Mouse (Mus musculus): ENCODE results near the gene Ackr4.

Gene Ackr4

GRCm38 (mm10) chr9:104126833-104127232 is at the start of gene Ackr4:
Gene Ackr4, minus strand, starts transcription at chr9:104126933.
- TF ChIP-seq GATA4 (IDR thresholded peaks at IDR 0.05; ENCODE audit: insufficient replicate concordance, low read length): no peak

- TF ChIP-seq GATA4 (IDR thresholded peaks at IDR 0.05; ENCODE audit: insufficient replicate concordance, low read length): no peak
Measured at GRCm38 (mm10) chr9:104172342-104172741, 45.6 kb upstream of the Ackr4 start.

- no peak for TF ChIP-seq GATA4 (IDR thresholded peaks at IDR 0.05; ENCODE audit: insufficient replicate concordance, low read length)
Measured at GRCm38 (mm10) chr9:104171651-104172050, 44.9 kb upstream of the Ackr4 start.

- TF ChIP-seq GATA4 (IDR thresholded peaks at IDR 0.05; ENCODE audit: insufficient replicate concordance, low read length): no peak
Measured at GRCm38 (mm10) chr9:104169986-104170385, 43.3 kb upstream of the Ackr4 start.

- no peak for TF ChIP-seq GATA4 (IDR thresholded peaks at IDR 0.05; ENCODE audit: insufficient replicate concordance, low read length)
Measured at GRCm38 (mm10) chr9:104165926-104166325, 39.2 kb upstream of the Ackr4 start.

- TF ChIP-seq GATA4 (IDR thresholded peaks at IDR 0.05; ENCODE audit: insufficient replicate concordance, low read length): no peak
Measured at GRCm38 (mm10) chr9:104164194-104164593, 37.5 kb upstream of the Ackr4 start.

GRCm38 (mm10) chr9:104161117-104161516 is 34.4 kb upstream of the Ackr4 start:
- no peak for TF ChIP-seq GATA4 (IDR thresholded peaks at IDR 0.05; ENCODE audit: insufficient replicate concordance, low read length)

GRCm38 (mm10) chr9:104157291-104157690 is 30.6 kb upstream of the Ackr4 start:
- no peak for TF ChIP-seq GATA4 (IDR thresholded peaks at IDR 0.05; ENCODE audit: insufficient replicate concordance, low read length)

- no peak for TF ChIP-seq GATA4 (IDR thresholded peaks at IDR 0.05; ENCODE audit: insufficient replicate concordance, low read length)
Measured at GRCm38 (mm10) chr9:104156506-104156905, 29.8 kb upstream of the Ackr4 start.

- no peak for TF ChIP-seq GATA4 (IDR thresholded peaks at IDR 0.05; ENCODE audit: insufficient replicate concordance, low read length)
Measured at GRCm38 (mm10) chr9:104155100-104155715, 28.5 kb upstream of the Ackr4 start.

GRCm38 (mm10) chr9:104152121-104152520 is 25.4 kb upstream of the Ackr4 start:
- TF ChIP-seq GATA4 (IDR thresholded peaks at IDR 0.05; ENCODE audit: insufficient replicate concordance, low read length): no peak

- no peak for TF ChIP-seq GATA4 (IDR thresholded peaks at IDR 0.05; ENCODE audit: insufficient replicate concordance, low read length)
Measured at GRCm38 (mm10) chr9:104148969-104149368, 22.2 kb upstream of the Ackr4 start.

GRCm38 (mm10) chr9:104146683-104147082 is 19.9 kb upstream of the Ackr4 start:
- no peak for TF ChIP-seq GATA4 (IDR thresholded peaks at IDR 0.05; ENCODE audit: insufficient replicate concordance, low read length)

- no peak for TF ChIP-seq GATA4 (IDR thresholded peaks at IDR 0.05; ENCODE audit: insufficient replicate concordance, low read length)
Measured at GRCm38 (mm10) chr9:104144314-104144996, 17.7 kb upstream of the Ackr4 start.

- TF ChIP-seq GATA4 (IDR thresholded peaks at IDR 0.05; ENCODE audit: insufficient replicate concordance, low read length): no peak
Measured at GRCm38 (mm10) chr9:104142805-104143204, 16.1 kb upstream of the Ackr4 start.

- no peak for TF ChIP-seq GATA4 (IDR thresholded peaks at IDR 0.05; ENCODE audit: insufficient replicate concordance, low read length)
Measured at GRCm38 (mm10) chr9:104140351-104140750, 13.6 kb upstream of the Ackr4 start.
